In the genomic region with DNA sequence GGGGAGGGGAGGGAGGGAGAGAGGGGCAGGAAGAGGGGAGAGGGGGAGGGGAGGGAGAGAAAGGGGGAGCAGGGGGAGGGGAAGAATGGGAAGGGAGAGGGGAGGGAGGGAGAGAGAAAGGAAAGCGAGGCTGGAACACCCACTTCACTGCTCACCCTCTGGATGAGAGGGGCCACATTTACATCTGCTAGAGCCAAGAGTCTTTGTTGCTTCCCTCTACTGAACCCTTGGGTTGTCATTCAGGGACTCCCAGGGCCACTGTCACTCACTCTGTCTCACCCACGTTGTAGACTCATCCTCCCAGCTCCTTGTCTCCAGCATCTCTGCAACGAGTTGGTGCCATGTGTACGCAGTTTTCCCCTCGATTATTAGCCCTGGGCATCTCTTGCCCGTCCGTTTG, we compare ENCODE assay signal across 8 mouse cellular contexts.
"Had no signal": no experiment of that assay in that cellular context is flagged by ENCODE, and none has a peak within 500 bp of the region (broad histone marks: within the 10 kb centered on the region; RNA-seq: fewer than 3 reads in every experiment).

No protein-coding gene starts in this region.

- H3K4me3 ChIP-seq: kidney, embryonic 15.5 days; limb, embryonic 13.5 days; myocyte had no signal

- H3K27me3 ChIP-seq: kidney, embryonic 15.5 days; limb, embryonic 13.5 days had no signal

- H3K36me3 ChIP-seq: kidney, embryonic 15.5 days; limb, embryonic 13.5 days had no signal

- H3K27ac ChIP-seq: kidney, embryonic 15.5 days; limb, embryonic 13.5 days; liver, embryonic 14.5 days had no signal

- H3K9ac ChIP-seq: kidney, embryonic 15.5 days; limb, embryonic 13.5 days; liver, embryonic 14.5 days had no signal

- H3K4me1 ChIP-seq: limb, embryonic 13.5 days had no signal

- DNase-seq: kidney, postnatal 14 days; left cerebral cortex, postnatal 4 days; lung, adult 18-20 months; thymus, postnatal 36 days had no signal

- H3K4me2 ChIP-seq: limb, embryonic 13.5 days had no signal

- H3K9me3 ChIP-seq: kidney, embryonic 15.5 days; limb, embryonic 13.5 days had no signal
